Mouse (Mus musculus): ENCODE measurements around the gene Ptpn23.
"Not testable (repeated sequence)": the region's sequence is repeated elsewhere in the genome, so short reads cannot be mapped to it uniquely, and the experiment has no call there.

The Ptpn23 gene

GRCm38 (mm10) chr9:110408099-110408773, at the start of gene Ptpn23:
Gene Ptpn23, minus strand, starts transcription at chr9:110408213.
- ATAC-seq (ENCODE audit: insufficient number of reproducible peaks, low FRiP score, low TSS enrichment), result peak; percentile 92

- no peak for ATAC-seq (ENCODE audit: insufficient number of reproducible peaks, low FRiP score, low TSS enrichment)
These were observed 44.5 kb upstream of the Ptpn23 start for GRCm38 (mm10) chr9:110452523-110452922.

GRCm38 (mm10) chr9:110448857-110449617, 41.0 kb upstream of the Ptpn23 start:
- ATAC-seq (ENCODE audit: insufficient number of reproducible peaks, low FRiP score, low TSS enrichment), result peak; percentile 58; the same call in 1 of the 2 replicates

GRCm38 (mm10) chr9:110448356-110448755, 40.3 kb upstream of the Ptpn23 start:
- ATAC-seq (ENCODE audit: insufficient number of reproducible peaks, low FRiP score, low TSS enrichment), result no peak

- no peak for ATAC-seq (ENCODE audit: insufficient number of reproducible peaks, low FRiP score, low TSS enrichment)
These were observed 32.5 kb upstream of the Ptpn23 start for GRCm38 (mm10) chr9:110440559-110440958.

- ATAC-seq (ENCODE audit: insufficient number of reproducible peaks, low FRiP score, low TSS enrichment), result no peak
These were observed 32.0 kb upstream of the Ptpn23 start for GRCm38 (mm10) chr9:110440049-110440448.

- ATAC-seq (ENCODE audit: insufficient number of reproducible peaks, low FRiP score, low TSS enrichment), result no peak
These were observed 28.0 kb upstream of the Ptpn23 start for GRCm38 (mm10) chr9:110436041-110436440.

GRCm38 (mm10) chr9:110433045-110433444, 25.0 kb upstream of the Ptpn23 start:
- ATAC-seq (ENCODE audit: insufficient number of reproducible peaks, low FRiP score, low TSS enrichment), result no peak

- ATAC-seq (ENCODE audit: insufficient number of reproducible peaks, low FRiP score, low TSS enrichment), result no peak
These were observed 23.2 kb upstream of the Ptpn23 start for GRCm38 (mm10) chr9:110431241-110431640.

GRCm38 (mm10) chr9:110419511-110420112, 11.6 kb upstream of the Ptpn23 start, which contains the start of gene Ngp:
Gene Ngp, plus strand, starts transcription at chr9:110419747.
- no peak for ATAC-seq (ENCODE audit: insufficient number of reproducible peaks, low FRiP score, low TSS enrichment)

- ATAC-seq (ENCODE audit: insufficient number of reproducible peaks, low FRiP score, low TSS enrichment), result no peak
These were observed 5.8 kb upstream of the Ptpn23 start for GRCm38 (mm10) chr9:110413785-110414184.

GRCm38 (mm10) chr9:110412926-110413325, 4.9 kb upstream of the Ptpn23 start:
- no peak for ATAC-seq (ENCODE audit: insufficient number of reproducible peaks, low FRiP score, low TSS enrichment)

GRCm38 (mm10) chr9:110410908-110411887, 3.2 kb upstream of the Ptpn23 start:
- ATAC-seq (ENCODE audit: insufficient number of reproducible peaks, low FRiP score, low TSS enrichment), result no peak

GRCm38 (mm10) chr9:110407311-110408098, 508 bp downstream of the Ptpn23 start:
- no peak; the same call in none of the 2 replicates for ATAC-seq (ENCODE audit: insufficient number of reproducible peaks, low FRiP score, low TSS enrichment)

GRCm38 (mm10) chr9:110403240-110403639, 4.8 kb downstream of the Ptpn23 start:
- ATAC-seq (ENCODE audit: insufficient number of reproducible peaks, low FRiP score, low TSS enrichment), result not testable (repeated sequence)

GRCm38 (mm10) chr9:110402731-110403130, 5.3 kb downstream of the Ptpn23 start:
- ATAC-seq (ENCODE audit: insufficient number of reproducible peaks, low FRiP score, low TSS enrichment), result no peak

GRCm38 (mm10) chr9:110400650-110401049, 7.4 kb downstream of the Ptpn23 start:
- ATAC-seq (ENCODE audit: insufficient number of reproducible peaks, low FRiP score, low TSS enrichment), result no peak

GRCm38 (mm10) chr9:110393295-110393694, 14.7 kb downstream of the Ptpn23 start:
- ATAC-seq (ENCODE audit: insufficient number of reproducible peaks, low FRiP score, low TSS enrichment), result no peak

- no peak for ATAC-seq (ENCODE audit: insufficient number of reproducible peaks, low FRiP score, low TSS enrichment)
These were observed 17.2 kb downstream of the Ptpn23 start for GRCm38 (mm10) chr9:110390843-110391242.

Measured in cerebellum, adult (tissue).